Mouse (Mus musculus): ENCODE results near the gene Kif26b. TPM values are rescaled to one million over a fixed set of nuclear protein-coding genes. Genes with fewer than 3 reads are reported as not detected.
A peak's percentile ranks its signal among the peaks of the same experiment; 100 is the strongest.

Gene Kif26b
- polyA plus RNA-seq, 1 experiment from 2014 or later, result 10.0 TPM

DNA sequence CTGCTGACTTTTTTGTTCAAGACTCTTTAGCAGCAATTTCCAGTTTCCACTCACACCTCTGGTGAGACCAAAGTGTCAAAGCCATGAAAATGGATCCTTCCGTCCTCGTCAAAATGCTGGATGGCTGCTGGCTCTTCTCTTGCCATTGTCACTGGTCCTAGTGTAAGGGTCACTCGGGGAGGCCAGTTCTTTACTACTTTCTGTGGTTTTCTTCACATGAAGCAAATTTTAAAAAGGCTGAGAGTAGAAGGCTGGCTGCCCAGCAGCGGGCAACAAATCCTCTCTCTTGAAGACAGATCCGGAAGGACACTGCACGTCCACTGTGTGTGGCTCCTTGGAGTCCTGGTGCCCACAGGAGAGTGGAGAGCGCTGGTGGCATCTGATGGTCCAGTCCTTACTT lies 265.9 kb downstream of the Kif26b start:
- ATAC-seq (replicated peaks), result no peak
- H3K4me3 ChIP-seq, result no peak overlapping the region
- H3K9me3 ChIP-seq, result no peaks in the 10 kb centered on the region
- no peaks in the 10 kb centered on the region for H3K36me3 ChIP-seq (replicated peaks)
- H3K9ac ChIP-seq, result no peak overlapping the region
- 88% methylated on average over 7 of the region's 7 CpGs for WGBS
- H3K27me3 ChIP-seq (replicated peaks), result no peaks in the 10 kb centered on the region
- no peak overlapping the region for H3K4me2 ChIP-seq
- H3K4me1 ChIP-seq, result peaks cover 17% of the 10 kb centered on the region
- no peak overlapping the region for H3K27ac ChIP-seq

DNA sequence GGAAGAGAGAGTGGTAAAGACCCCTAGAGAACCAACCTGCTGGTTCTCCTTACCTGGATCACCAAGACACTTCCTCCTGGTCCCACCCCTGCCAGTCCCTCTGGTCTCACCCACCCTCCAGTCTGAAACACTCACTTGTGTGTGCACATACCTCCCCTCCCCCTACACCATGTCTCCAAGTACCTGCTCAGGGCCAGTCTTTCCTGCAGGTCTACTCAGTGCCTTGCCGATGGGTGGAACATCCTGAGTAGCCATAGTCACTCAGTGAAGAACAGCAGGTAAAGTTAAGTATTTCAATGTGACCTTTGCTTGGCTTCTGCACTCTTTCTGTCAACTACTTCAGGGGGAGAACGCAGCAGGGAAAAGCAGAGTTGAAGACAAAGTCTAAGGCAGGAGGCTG lies 268.5 kb downstream of the Kif26b start:
- Histone ChIP-seq H3K4me1 (peaks cover 23% of the 10 kb centered on the region), H3K9me3 (no peaks in the 10 kb centered on the region), H3K4me3 (no peak overlapping the region), H3K27me3 (replicated peaks) (no peaks in the 10 kb centered on the region), H3K4me2 (no peak overlapping the region), H3K27ac (no peak overlapping the region), H3K9ac (no peak overlapping the region), H3K36me3 (replicated peaks) (no peaks in the 10 kb centered on the region)
- no peak for ATAC-seq (replicated peaks)
- 94% methylated on average over 2 of the region's 2 CpGs for WGBS

DNA sequence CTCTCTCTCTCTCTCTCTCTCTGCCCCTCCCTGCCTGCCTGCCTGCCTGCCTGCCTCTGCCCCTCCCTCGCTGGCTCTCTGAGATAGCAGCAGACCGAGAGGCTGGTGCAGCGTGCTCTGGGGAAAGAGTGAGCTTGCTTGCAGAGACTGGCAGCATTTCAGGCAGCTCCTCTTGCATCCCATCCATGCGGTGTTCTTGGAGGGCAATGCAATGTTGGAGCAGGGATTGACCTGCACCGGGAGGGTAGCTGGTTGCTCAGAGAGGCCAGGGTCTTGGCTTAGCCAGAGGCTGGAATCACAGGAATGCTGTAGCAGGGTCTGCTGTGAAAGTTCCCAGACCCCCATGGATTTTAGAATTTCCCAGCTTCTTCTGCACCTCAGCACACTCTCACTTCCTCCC lies 269.4 kb downstream of the Kif26b start:
- peak overlapping the region; percentile 29; the same call in 1 of the 2 replicates for H3K9ac ChIP-seq
- ATAC-seq (replicated peaks), result peak; percentile 69; the same call in 1 of the 2 replicates
- no peaks in the 10 kb centered on the region for H3K27me3 ChIP-seq (replicated peaks)
- no peaks in the 10 kb centered on the region for H3K36me3 ChIP-seq (replicated peaks)
- H3K4me2 ChIP-seq, result peak overlapping the region; percentile 48
- WGBS, result 8% methylated on average over 5 of the region's 5 CpGs
- peak overlapping the region; percentile 66 for H3K27ac ChIP-seq
- peaks cover 25% of the 10 kb centered on the region for H3K4me1 ChIP-seq
- no peaks in the 10 kb centered on the region for H3K9me3 ChIP-seq
- peak overlapping the region; percentile 26 for H3K4me3 ChIP-seq

DNA sequence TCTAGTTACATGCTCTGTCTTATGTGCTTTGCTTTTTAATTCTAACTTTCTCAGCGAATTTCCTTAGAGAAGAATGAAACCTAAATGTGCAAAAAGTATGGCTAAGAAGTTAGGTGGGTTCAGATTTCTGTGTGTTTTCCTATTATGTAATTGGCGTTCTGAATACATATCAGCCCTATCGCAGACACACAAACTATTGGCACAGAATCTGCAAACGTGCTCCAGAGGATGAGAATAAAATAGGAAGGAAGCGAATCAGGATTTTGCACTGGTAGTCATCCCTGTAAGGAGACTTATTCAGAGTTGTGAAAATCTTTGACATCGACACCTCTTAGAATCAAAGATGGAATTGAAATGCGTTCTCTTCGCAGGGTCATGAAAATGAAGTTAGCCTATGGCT lies 270.0 kb downstream of the Kif26b start:
- no peaks in the 10 kb centered on the region for H3K36me3 ChIP-seq (replicated peaks)
- 67% methylated on average over 8 of the region's 8 CpGs for WGBS
- H3K9ac ChIP-seq, result 0 out of 2 replicates have a peak overlapping the region, but pooled peaks have one; percentile 29
- peak overlapping the region; percentile 66; the same call in 1 of the 2 replicates for H3K27ac ChIP-seq
- H3K9me3 ChIP-seq, result no peaks in the 10 kb centered on the region
- H3K4me2 ChIP-seq, result peak overlapping the region; percentile 48
- peaks cover 29% of the 10 kb centered on the region for H3K4me1 ChIP-seq
- H3K4me3 ChIP-seq, result peak overlapping the region; percentile 26
- H3K27me3 ChIP-seq (replicated peaks), result no peaks in the 10 kb centered on the region
- no peak for ATAC-seq (replicated peaks)

GRCm38 (mm10) chr1:178799836-178800552 lies 271.1 kb downstream of the Kif26b start:
- 62% methylated on average over 11 of the region's 11 CpGs for WGBS
- no peak overlapping the region for H3K9ac ChIP-seq
- no peak overlapping the region for H3K4me3 ChIP-seq
- ATAC-seq (replicated peaks), result no peak
- H3K27me3 ChIP-seq (replicated peaks), result no peaks in the 10 kb centered on the region
- no peak overlapping the region for H3K4me2 ChIP-seq
- H3K9me3 ChIP-seq, result no peaks in the 10 kb centered on the region
- H3K4me1 ChIP-seq, result peaks cover 29% of the 10 kb centered on the region
- no peaks in the 10 kb centered on the region for H3K36me3 ChIP-seq (replicated peaks)
- no peak overlapping the region for H3K27ac ChIP-seq

DNA sequence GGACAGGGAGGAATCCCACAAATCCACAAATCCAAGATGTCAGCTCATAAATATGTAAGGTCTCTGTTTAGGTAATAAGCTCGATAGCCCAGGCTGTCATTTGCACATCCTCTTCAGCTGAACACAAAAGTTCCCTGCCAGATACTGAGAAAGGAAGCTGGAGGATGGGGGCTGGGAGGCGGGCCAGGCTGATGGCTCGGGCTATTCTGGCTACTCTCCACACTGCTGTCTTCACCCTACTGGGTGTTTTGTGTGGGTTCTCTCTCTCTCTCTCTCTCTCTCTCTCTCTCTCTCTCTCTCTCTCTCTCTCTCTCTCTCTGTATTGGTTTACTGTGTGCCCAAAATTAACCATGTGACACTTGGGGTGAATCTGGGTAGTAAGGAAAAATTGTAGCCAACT lies 274.2 kb downstream of the Kif26b start:
- Histone ChIP-seq H3K9me3 (no peaks in the 10 kb centered on the region), H3K4me2 (no peak overlapping the region), H3K36me3 (replicated peaks) (no peaks in the 10 kb centered on the region), H3K27me3 (replicated peaks) (no peaks in the 10 kb centered on the region), H3K4me1 (peaks cover 24% of the 10 kb centered on the region), H3K9ac (no peak overlapping the region), H3K27ac (no peak overlapping the region), H3K4me3 (no peak overlapping the region)
- ATAC-seq (replicated peaks), result no peak
- WGBS, result 19% methylated on average over 3 of the region's 3 CpGs

DNA sequence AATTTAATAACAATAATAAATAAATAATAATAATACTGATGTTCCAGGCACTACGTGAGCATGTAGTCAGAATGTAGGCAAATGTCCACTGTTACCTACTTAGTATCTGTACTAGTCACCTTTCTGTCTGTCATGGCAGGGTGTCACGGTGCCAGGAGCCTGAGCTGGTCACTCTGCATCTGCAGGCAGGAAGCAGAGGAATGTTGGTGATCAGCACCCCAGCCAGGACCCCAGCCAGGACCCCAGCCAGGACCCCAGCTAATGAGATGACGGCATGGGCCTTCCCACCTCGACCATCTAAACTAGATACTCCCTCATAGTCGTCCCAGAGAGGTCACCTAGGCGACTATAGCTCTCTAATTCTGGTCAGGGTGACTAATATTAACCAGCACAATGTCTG lies 288.6 kb downstream of the Kif26b start:
- Histone ChIP-seq H3K9ac (no peak overlapping the region), H3K27ac (no peak overlapping the region), H3K9me3 (no peaks in the 10 kb centered on the region), H3K4me1 (0 out of 2 replicates have a peak, but pooled peaks cover 4% of the 10 kb centered on the region), H3K4me2 (no peak overlapping the region), H3K27me3 (replicated peaks) (no peaks in the 10 kb centered on the region), H3K36me3 (replicated peaks) (no peaks in the 10 kb centered on the region), H3K4me3 (no peak overlapping the region)
- 87% methylated on average over 6 of the region's 6 CpGs for WGBS
- ATAC-seq (replicated peaks), result no peak

GRCm38 (mm10) chr1:178819060-178819459 lies 290.1 kb downstream of the Kif26b start:
- ATAC-seq (replicated peaks), result no peak
- Histone ChIP-seq H3K27ac (no peak overlapping the region), H3K9ac (no peak overlapping the region), H3K4me3 (no peak overlapping the region), H3K27me3 (replicated peaks) (no peaks in the 10 kb centered on the region), H3K4me2 (no peak overlapping the region), H3K9me3 (no peaks in the 10 kb centered on the region), H3K36me3 (replicated peaks) (no peaks in the 10 kb centered on the region), H3K4me1 (0 out of 2 replicates have a peak, but pooled peaks cover 4% of the 10 kb centered on the region)
- 88% methylated on average over 7 of the region's 7 CpGs for WGBS

DNA sequence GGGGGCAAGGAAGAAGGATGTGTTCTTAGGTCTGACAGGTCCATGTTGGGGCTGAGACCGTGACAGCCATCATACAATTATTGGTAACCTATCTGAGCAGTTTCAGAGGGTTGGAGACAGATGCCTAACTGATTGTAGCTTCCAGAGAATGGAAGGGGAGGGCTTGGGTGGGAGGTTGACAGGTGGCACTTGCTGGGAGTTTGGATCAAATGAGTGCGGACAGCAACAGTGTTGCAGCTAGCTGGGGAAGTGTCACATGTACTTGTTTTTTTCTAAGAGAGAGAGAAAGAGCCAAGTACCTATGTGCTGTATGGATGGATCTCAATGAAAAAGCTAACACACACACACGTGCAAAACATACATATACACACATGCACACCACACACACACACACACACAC lies 291.2 kb downstream of the Kif26b start:
- H3K36me3 ChIP-seq (replicated peaks), result no peaks in the 10 kb centered on the region
- no peak for ATAC-seq (replicated peaks)
- WGBS, result 74% methylated on average over 3 of the region's 3 CpGs
- H3K27me3 ChIP-seq (replicated peaks), result no peaks in the 10 kb centered on the region
- H3K9ac ChIP-seq, result no peak overlapping the region
- H3K4me2 ChIP-seq, result no peak overlapping the region
- H3K9me3 ChIP-seq, result no peaks in the 10 kb centered on the region
- no peak overlapping the region for H3K27ac ChIP-seq
- 0 out of 2 replicates have a peak, but pooled peaks cover 4% of the 10 kb centered on the region for H3K4me1 ChIP-seq
- H3K4me3 ChIP-seq, result no peak overlapping the region

GRCm38 (mm10) chr1:178820556-178821435 lies 291.9 kb downstream of the Kif26b start:
- no peaks in the 10 kb centered on the region for H3K27me3 ChIP-seq (replicated peaks)
- peak; percentile 48; the same call in 1 of the 2 replicates for ATAC-seq (replicated peaks)

DNA sequence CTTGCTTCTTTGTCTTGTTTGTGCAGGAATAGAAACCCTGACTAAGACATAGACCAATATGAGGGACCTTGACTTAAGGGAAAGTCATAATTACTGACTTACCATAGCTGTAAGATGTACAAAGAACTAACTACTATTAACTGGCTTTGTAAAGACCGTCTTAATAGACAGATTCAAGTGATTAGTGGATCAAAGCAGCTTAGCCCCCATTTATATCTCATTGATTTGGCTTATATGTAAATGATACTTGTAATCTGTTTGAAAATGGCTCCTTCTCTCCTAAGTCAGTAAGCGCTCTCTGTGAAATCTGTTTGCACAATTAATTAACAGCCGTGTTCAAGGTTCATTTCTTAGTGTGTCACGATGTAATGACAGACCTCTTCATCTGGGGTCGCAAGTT lies 295.9 kb downstream of the Kif26b start:
- no peak overlapping the region for H3K4me2 ChIP-seq
- no peak overlapping the region for H3K9ac ChIP-seq
- no peak overlapping the region for H3K27ac ChIP-seq
- H3K4me3 ChIP-seq, result no peak overlapping the region
- no peaks in the 10 kb centered on the region for H3K36me3 ChIP-seq (replicated peaks)
- H3K27me3 ChIP-seq (replicated peaks), result no peaks in the 10 kb centered on the region
- ATAC-seq (replicated peaks), result no peak
- WGBS, result 45% methylated on average over 5 of the region's 5 CpGs
- no peaks in the 10 kb centered on the region for H3K9me3 ChIP-seq
- peaks cover 13% of the 10 kb centered on the region for H3K4me1 ChIP-seq

More at GRCm38 (mm10) chr1:178820556-178821435, 291.9 kb downstream of the Kif26b start:
- H3K9ac ChIP-seq, result no peak overlapping the region
- no peak overlapping the region for H3K27ac ChIP-seq
- no peaks in the 10 kb centered on the region for H3K36me3 ChIP-seq (replicated peaks)
- no peaks in the 10 kb centered on the region for H3K9me3 ChIP-seq
- no peak overlapping the region for H3K4me3 ChIP-seq
- no peak overlapping the region for H3K4me2 ChIP-seq
- WGBS, result 68% methylated on average over 14 of the region's 14 CpGs
- H3K4me1 ChIP-seq, result 0 out of 2 replicates have a peak, but pooled peaks cover 4% of the 10 kb centered on the region

DNA sequence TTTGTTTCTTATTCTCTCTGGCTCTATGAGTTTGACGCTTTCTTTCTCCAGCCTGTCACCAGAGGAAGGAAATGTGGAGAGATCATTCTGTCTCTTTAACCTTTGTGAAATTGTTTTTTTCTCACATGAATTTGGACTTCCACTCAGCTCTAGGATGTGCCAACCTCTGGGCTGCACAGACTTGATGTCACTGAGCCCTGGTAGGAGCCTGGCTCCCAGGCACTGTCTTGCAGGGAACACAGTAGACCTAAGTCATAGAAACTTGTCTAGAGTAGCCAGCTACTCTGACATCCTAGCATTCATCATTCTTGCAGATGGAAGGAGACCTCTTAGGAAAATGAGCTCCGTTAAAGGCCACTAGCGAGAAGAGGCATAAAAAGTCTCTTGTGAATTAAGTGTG lies 298.3 kb downstream of the Kif26b start:
- H3K27ac ChIP-seq, result no peak overlapping the region
- 89% methylated on average over 3 of the region's 3 CpGs for WGBS
- no peak for ATAC-seq (replicated peaks)
- H3K27me3 ChIP-seq (replicated peaks), result no peaks in the 10 kb centered on the region
- H3K9ac ChIP-seq, result no peak overlapping the region
- H3K36me3 ChIP-seq (replicated peaks), result no peaks in the 10 kb centered on the region
- H3K4me3 ChIP-seq, result no peak overlapping the region
- no peaks in the 10 kb centered on the region for H3K9me3 ChIP-seq
- peaks cover 9% of the 10 kb centered on the region for H3K4me1 ChIP-seq
- H3K4me2 ChIP-seq, result no peak overlapping the region
